ENCODE assay signal across 24 mouse cellular contexts in genomic region chr2:6258026-6258425, GRCm38 (mm10). TPM values are rescaled to one million over a fixed set of nuclear protein-coding genes. Genes with fewer than 3 reads are reported as not detected.
"Had no signal": no experiment of that assay in that cellular context is flagged by ENCODE, and none has a peak within 500 bp of the region (broad histone marks: within the 10 kb centered on the region; RNA-seq: fewer than 3 reads in every experiment).

No protein-coding gene starts in this region.

- H3K4me2 ChIP-seq: heart, embryonic 12.5 days; hindbrain, embryonic 12.5 days; hindbrain, embryonic 14.5 days; intestine, embryonic 15.5 days; limb, embryonic 12.5 days; liver, embryonic 11.5 days had no signal

- DNase-seq: gastrocnemius, postnatal 14 days; gastrocnemius, postnatal 36 days; heart, postnatal 10 days; heart, postnatal 4 days; kidney, adult 18-20 months; kidney, adult 8-10 months; kidney, postnatal 10 days; kidney, postnatal 25 days; kidney, postnatal 4 days; liver had no signal

- H3K4me3 ChIP-seq: heart, embryonic 10.5 days; heart, embryonic 12.5 days; hindbrain, embryonic 10.5 days; hindbrain, embryonic 12.5 days; intestine, embryonic 15.5 days; layer of hippocampus, adult 2 months; left cerebral cortex, adult 2 months; limb, embryonic 10.5 days; limb, embryonic 12.5 days had no signal

- H3K4me1 ChIP-seq: intestine, embryonic 15.5 days had no signal

- H3K9me3 ChIP-seq: heart, embryonic 10.5 days; intestine, embryonic 15.5 days; limb, embryonic 10.5 days had no signal

- ATAC-seq: hindbrain, embryonic 16.5 days; inflammation-experienced regulatory T-cells, adult 6 months; intestine, embryonic 15.5 days; intestine, postnatal 0 days had no signal

- H3K27me3 ChIP-seq: heart, embryonic 12.5 days; intestine, embryonic 15.5 days; limb, embryonic 12.5 days had no signal

- H3K9ac ChIP-seq: heart, embryonic 12.5 days; hindbrain, embryonic 12.5 days; hindbrain, embryonic 14.5 days; intestine, embryonic 15.5 days; limb, embryonic 12.5 days had no signal

- H3K27ac ChIP-seq: heart, embryonic 10.5 days; hindbrain, embryonic 10.5 days; hindbrain, embryonic 12.5 days; hindbrain, embryonic 14.5 days; intestine, embryonic 15.5 days; layer of hippocampus, adult 2 months; left cerebral cortex, adult 2 months; limb, embryonic 10.5 days; limb, embryonic 12.5 days had no signal

- H3K36me3 ChIP-seq: heart, embryonic 10.5 days; heart, embryonic 12.5 days; hindbrain, embryonic 10.5 days; hindbrain, embryonic 12.5 days; intestine, embryonic 15.5 days; limb, embryonic 10.5 days; limb, embryonic 12.5 days had no signal

RNA-seq across cellular contexts. Expression of gene Echdc3, which starts 45.2 kb away (rescaled TPM):
- polyA plus RNA-seq: inflammation-experienced regulatory T-cells, adult 6 months had no signal
